ENCODE assay signal across 9 mouse cellular contexts in the genomic region with DNA sequence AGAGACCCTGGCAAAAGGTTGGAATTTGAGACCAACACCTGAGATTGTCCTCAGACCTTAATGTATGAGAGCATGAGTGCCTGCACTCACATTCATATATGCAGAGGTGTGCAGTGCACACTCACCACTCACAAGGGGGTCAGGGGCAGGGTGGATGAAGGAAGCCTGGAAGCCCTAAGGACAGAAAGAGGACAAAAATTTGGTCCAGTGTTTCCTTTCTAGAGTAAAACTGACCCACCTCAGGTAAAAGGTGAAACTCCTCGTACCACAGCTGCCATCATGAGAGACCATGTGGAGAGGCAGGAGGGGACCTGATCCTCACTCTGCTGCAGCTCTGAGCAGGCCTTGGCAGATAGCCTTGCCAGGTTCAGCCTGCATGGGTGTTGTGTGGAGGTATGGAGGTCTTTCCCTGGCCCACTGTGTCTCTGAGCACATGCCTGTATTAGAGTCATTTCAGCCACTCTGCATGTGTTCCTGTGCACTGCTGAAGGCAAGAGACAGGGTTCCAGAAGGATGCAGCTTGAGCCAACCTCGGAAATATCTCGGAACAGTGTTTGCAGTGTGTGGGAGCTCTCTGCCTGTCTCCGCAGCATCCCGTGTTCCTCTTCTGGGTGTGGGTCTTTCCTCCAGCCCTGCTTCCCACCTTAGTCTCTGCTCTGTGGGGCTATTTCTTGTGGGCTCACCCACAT. TPM values are rescaled to one million over a fixed set of nuclear protein-coding genes. Genes with fewer than 3 reads are reported as not detected.
DNase-seq lines count a peak whose midpoint lies in the region; ATAC-seq and TF ChIP-seq lines count a peak whose summit lies in the region.
"Had no signal": no experiment of that assay in that cellular context is flagged by ENCODE, and none has a peak within 500 bp of the region (broad histone marks: within the 10 kb centered on the region; RNA-seq: fewer than 3 reads in every experiment).

No protein-coding gene starts in this region.

- H3K36me3 ChIP-seq in heart, embryonic 12.5 days: peaks cover 20% of the 10 kb centered on the region
- peaks cover 14% of the 10 kb centered on the region for H3K36me3 ChIP-seq in forebrain, embryonic 14.5 days (ENCODE audit: control insufficient read depth, insufficient read depth, low read length)
- H3K36me3 ChIP-seq in liver, postnatal 0 days (replicated peaks; ENCODE audit: insufficient read depth, low read length): peaks cover 19% of the 10 kb centered on the region

- H3K4me2 ChIP-seq in heart, embryonic 12.5 days: peak overlapping the region; percentile 95
- H3K4me2 ChIP-seq in forebrain, embryonic 14.5 days (ENCODE audit: low read length): peak overlapping the region; percentile 61
- H3K4me2 ChIP-seq in liver, postnatal 0 days (ENCODE audit: low read depth, low read length): peak overlapping the region; percentile 84

- no peak overlapping the region for H3K27ac ChIP-seq in heart, embryonic 12.5 days (ENCODE audit: poor library complexity, severe bottlenecking)
- no peak overlapping the region for H3K27ac ChIP-seq in forebrain, embryonic 14.5 days (ENCODE audit: low read depth, low read length)
- peak overlapping the region; percentile 99; the same call in 1 of the 2 replicates for H3K27ac ChIP-seq in liver, postnatal 0 days (ENCODE audit: low read depth)

- DNase-seq in heart, postnatal 25 days (ENCODE audit: low spot score): no peak
- peak; percentile 70 for DNase-seq in brain, adult 2 months (ENCODE audit: low read depth, low spot score)
- DNase-seq in forebrain, embryonic 14.5 days (ENCODE audit: low spot score): no peak
- DNase-seq in liver, postnatal 0 days: no peak
- no peak for DNase-seq in spleen, postnatal 14 days (ENCODE audit: low spot score in 2 of 2)
- no peak for DNase-seq in urinary bladder, adult 18-20 months (ENCODE audit: low spot score in 2 of 2)
- DNase-seq: right cerebral cortex, postnatal 4 days had no signal

- intact Hi-C loops in heart, postnatal 25 days (cut with DNase I): loop anchor here (2.0 kb wide), 1 partner anchor 19 kb away; a partner anchor contains a TSS

- H3K4me1 ChIP-seq in heart, embryonic 12.5 days (replicated peaks): peaks cover 39% of the 10 kb centered on the region
- peaks cover 36% of the 10 kb centered on the region for H3K4me1 ChIP-seq in forebrain, embryonic 14.5 days (ENCODE audit: control insufficient read depth, insufficient read depth, low read length)
- H3K4me1 ChIP-seq in liver, postnatal 0 days (ENCODE audit: insufficient read depth): peaks cover 32% of the 10 kb centered on the region

- TF ChIP-seq CTCF in liver, postnatal 0 days (IDR thresholded peaks at IDR 0.05; ENCODE audit: low read depth): no peak

- WGBS in heart, embryonic 12.5 days: 90% methylated on average over 5 of the region's 5 CpGs
- 77% methylated on average over 5 of the region's 5 CpGs for WGBS in forebrain, embryonic 14.5 days
- WGBS in liver, postnatal 0 days (ENCODE audit: insufficient replicate concordance): 87% methylated on average over 5 of the region's 5 CpGs

- peaks cover 11% of the 10 kb centered on the region for H3K27me3 ChIP-seq in heart, embryonic 12.5 days (replicated peaks)
- 0 out of 2 replicates have a peak, but pooled peaks cover 4% of the 10 kb centered on the region for H3K27me3 ChIP-seq in forebrain, embryonic 14.5 days (replicated peaks; ENCODE audit: control insufficient read depth, insufficient read depth, low read length)
- peaks cover 4% of the 10 kb centered on the region; the same call in 1 of the 2 replicates for H3K27me3 ChIP-seq in liver, postnatal 0 days (ENCODE audit: insufficient read depth, low read length)

- no peak for ATAC-seq in heart, embryonic 12.5 days (ENCODE audit: insufficient number of reproducible peaks, low FRiP score)
- ATAC-seq in forebrain, embryonic 14.5 days: no peak
- no peak for ATAC-seq in liver, postnatal 0 days
- ATAC-seq in megakaryocyte-erythroid progenitor cell, adult 5-6 weeks (replicated peaks; ENCODE audit: low FRiP score, low TSS enrichment, poor library complexity, severe bottlenecking): no peak

- H3K9ac ChIP-seq in heart, embryonic 12.5 days: peak overlapping the region; percentile 97
- peak overlapping the region; percentile 96 for H3K9ac ChIP-seq in forebrain, embryonic 14.5 days (ENCODE audit: low read length)
- peak overlapping the region; percentile 99 for H3K9ac ChIP-seq in liver, postnatal 0 days (replicated peaks)

- peak overlapping the region; percentile 93 for H3K4me3 ChIP-seq in heart, embryonic 12.5 days
- peak overlapping the region; percentile 89 for H3K4me3 ChIP-seq in forebrain, embryonic 14.5 days (ENCODE audit: low read depth, low read length)
- peak overlapping the region; percentile 89 for H3K4me3 ChIP-seq in liver, postnatal 0 days (ENCODE audit: low read depth, low read length)

- peaks cover 6% of the 10 kb centered on the region for H3K9me3 ChIP-seq in heart, embryonic 12.5 days (replicated peaks)
- H3K9me3 ChIP-seq in forebrain, embryonic 14.5 days (replicated peaks; ENCODE audit: control insufficient read depth, low read length): 0 out of 2 replicates have a peak, but pooled peaks cover 5% of the 10 kb centered on the region
- H3K9me3 ChIP-seq in liver, postnatal 0 days (ENCODE audit: low read length): no peaks in the 10 kb centered on the region

- no peak for TF ChIP-seq EP300 in liver, postnatal 0 days (IDR thresholded peaks at IDR 0.05; ENCODE audit: low read depth)

RNA-seq across cellular contexts. Expression of a gene that starts 2.9 kb away (rescaled TPM):
- polyA plus RNA-seq in heart, embryonic 12.5 days (2016; fragmentation: Nextera tagmentation; extraction: Ambion mirVana): 26.5 and 28.4 TPM in 2 replicates
- 10 to 100 TPM; 17.1 to 21.3 TPM for total RNA-seq in heart, postnatal 25 days (2021)
- 149 and 151 TPM in 2 replicates for polyA plus RNA-seq in forebrain, embryonic 14.5 days (2014; fragmentation: Nextera tagmentation; extraction: Ambion mirVana)
- 14.3 and 14.8 TPM in 2 replicates for polyA plus RNA-seq in liver, postnatal 0 days (2015; fragmentation: Nextera tagmentation; extraction: Ambion mirVana)
- 29.7 and 39.9 TPM in 2 replicates for total RNA-seq in megakaryocyte-erythroid progenitor cell, adult 5-6 weeks (2014; fragmentation: Nextera tagmentation)
- total RNA-seq in megakaryocyte-erythroid progenitor cell, adult 5-6 weeks (2017): 238 and 296 TPM in 2 replicates

RNA-seq across cellular contexts. Expression of a gene that starts 2.9 kb away (rescaled TPM):
- 1.1 and 1.5 TPM in 2 replicates for polyA plus RNA-seq in heart, embryonic 12.5 days (2016; fragmentation: Nextera tagmentation; extraction: Ambion mirVana)
- under 1 TPM; 0.10 to 0.17 TPM for total RNA-seq in heart, postnatal 25 days (2021)
- 1.3 and 1.9 TPM in 2 replicates for polyA plus RNA-seq in forebrain, embryonic 14.5 days (2014; fragmentation: Nextera tagmentation; extraction: Ambion mirVana)
- 0.11 and 0.15 TPM in 2 replicates for polyA plus RNA-seq in liver, postnatal 0 days (2015; fragmentation: Nextera tagmentation; extraction: Ambion mirVana)
- total RNA-seq in megakaryocyte-erythroid progenitor cell, adult 5-6 weeks (2014; fragmentation: Nextera tagmentation): not detected in 2 replicates
- not detected in 2 replicates for total RNA-seq in megakaryocyte-erythroid progenitor cell, adult 5-6 weeks (2017)

RNA-seq across cellular contexts. Expression of a gene that starts 8.7 kb away (rescaled TPM):
- polyA plus RNA-seq in heart, embryonic 12.5 days (2016; fragmentation: Nextera tagmentation; extraction: Ambion mirVana): 8.5 and 11.6 TPM in 2 replicates
- 1 to 10 TPM; 1.8 to 2.3 TPM for total RNA-seq in heart, postnatal 25 days (2021)
- polyA plus RNA-seq in forebrain, embryonic 14.5 days (2014; fragmentation: Nextera tagmentation; extraction: Ambion mirVana): 279 and 359 TPM in 2 replicates
- polyA plus RNA-seq in liver, postnatal 0 days (2015; fragmentation: Nextera tagmentation; extraction: Ambion mirVana): 4.9 and 10.0 TPM in 2 replicates
- total RNA-seq in megakaryocyte-erythroid progenitor cell, adult 5-6 weeks (2014; fragmentation: Nextera tagmentation): 21.1 and 27.6 TPM in 2 replicates
- total RNA-seq in megakaryocyte-erythroid progenitor cell, adult 5-6 weeks (2017): 6.3 and 6.5 TPM in 2 replicates

RNA-seq across cellular contexts. Expression of a gene that starts 18.7 kb away (rescaled TPM):
- 208 and 213 TPM in 2 replicates for polyA plus RNA-seq in heart, embryonic 12.5 days (2016; fragmentation: Nextera tagmentation; extraction: Ambion mirVana)
- 100 to 1,000 TPM; 163 to 167 TPM for total RNA-seq in heart, postnatal 25 days (2021)
- 457 and 463 TPM in 2 replicates for polyA plus RNA-seq in forebrain, embryonic 14.5 days (2014; fragmentation: Nextera tagmentation; extraction: Ambion mirVana)
- 85.3 and 96.0 TPM in 2 replicates for polyA plus RNA-seq in liver, postnatal 0 days (2015; fragmentation: Nextera tagmentation; extraction: Ambion mirVana)
- 115 and 146 TPM in 2 replicates for total RNA-seq in megakaryocyte-erythroid progenitor cell, adult 5-6 weeks (2014; fragmentation: Nextera tagmentation)
- total RNA-seq in megakaryocyte-erythroid progenitor cell, adult 5-6 weeks (2017): 101 and 108 TPM in 2 replicates

RNA-seq across cellular contexts. Expression of a gene that starts 20.5 kb away (rescaled TPM):
- 27.6 and 30.8 TPM in 2 replicates for polyA plus RNA-seq in heart, embryonic 12.5 days (2016; fragmentation: Nextera tagmentation; extraction: Ambion mirVana)
- total RNA-seq in heart, postnatal 25 days (2021): 10 to 100 TPM; 14.8 to 15.5 TPM
- 20.7 and 24.0 TPM in 2 replicates for polyA plus RNA-seq in forebrain, embryonic 14.5 days (2014; fragmentation: Nextera tagmentation; extraction: Ambion mirVana)
- 8.8 and 8.9 TPM in 2 replicates for polyA plus RNA-seq in liver, postnatal 0 days (2015; fragmentation: Nextera tagmentation; extraction: Ambion mirVana)
- total RNA-seq in megakaryocyte-erythroid progenitor cell, adult 5-6 weeks (2014; fragmentation: Nextera tagmentation): 22.7 and 28.2 TPM in 2 replicates
- total RNA-seq in megakaryocyte-erythroid progenitor cell, adult 5-6 weeks (2017): 13.9 and 19.2 TPM in 2 replicates

Comparison
In these comparisons a context has a peak if more than half of its experiments do, and no peak if none do; other contexts are left out.
1. RNA of a gene that starts 8.7 kb away (polyA plus RNA-seq): 279 to 359 TPM in forebrain, embryonic 14.5 days; 8.5 to 11.6 TPM in heart, embryonic 12.5 days and 4.9 to 10.0 TPM in liver, postnatal 0 days; every median in the first group is over 10 times any median in the second.
2. Peak in every context shown above with its lines, with median percentiles within 50 percentile points of each other: H3K4me2 ChIP-seq, H3K4me3 ChIP-seq and H3K9ac ChIP-seq.